Mouse (Mus musculus) c-Kit-positive CD71-positive TER-119-negative erythroid progenitor cells, embryonic 14.5 days (primary cell): Measurements from ENCODE around the gene Hoxd1.
A peak's percentile ranks its signal among the peaks of the same experiment; 100 is the strongest.

ENCODE experiments used
- DNase-seq: peaks from one replicate; pipeline ENCODE4 v3.0.0-alpha.2; 2013; ENCODE audit warnings: low read depth

Gene Hoxd1

GRCm38 (mm10) chr2:74762522-74763244 is at the start of gene Hoxd1:
Gene Hoxd1, plus strand, starts transcription at chr2:74762980.
- no peak for DNase-seq

- no peak for DNase-seq
Measured at GRCm38 (mm10) chr2:74713239-74714150, 49.3 kb upstream of the Hoxd1 start.

GRCm38 (mm10) chr2:74714156-74714789 is 48.5 kb upstream of the Hoxd1 start:
- DNase-seq = no peak

GRCm38 (mm10) chr2:74714881-74715280 is 47.9 kb upstream of the Hoxd1 start:
- DNase-seq = no peak

GRCm38 (mm10) chr2:74715504-74716241 is 47.1 kb upstream of the Hoxd1 start:
- peak; percentile 63 for DNase-seq

GRCm38 (mm10) chr2:74720384-74720783 is 42.4 kb upstream of the Hoxd1 start:
- DNase-seq = no peak

- DNase-seq = no peak
Measured at GRCm38 (mm10) chr2:74720955-74721491, 41.8 kb upstream of the Hoxd1 start.

- DNase-seq = no peak
Measured at GRCm38 (mm10) chr2:74721882-74722281, 40.9 kb upstream of the Hoxd1 start.

GRCm38 (mm10) chr2:74722949-74723348 is 39.8 kb upstream of the Hoxd1 start:
- no peak for DNase-seq

- no peak for DNase-seq
Measured at GRCm38 (mm10) chr2:74724244-74725015, 38.4 kb upstream of the Hoxd1 start.

- no peak for DNase-seq
Measured at GRCm38 (mm10) chr2:74725171-74725570, 37.6 kb upstream of the Hoxd1 start.

- DNase-seq = no peak
Measured at GRCm38 (mm10) chr2:74726551-74726950, 36.2 kb upstream of the Hoxd1 start, which contains the start of gene Gm28230. Gene Gm28230, plus strand, starts transcription at chr2:74726728.

GRCm38 (mm10) chr2:74726973-74727639 is 35.7 kb upstream of the Hoxd1 start:
- no peak for DNase-seq

- no peak for DNase-seq
Measured at GRCm38 (mm10) chr2:74727640-74728302, 35.0 kb upstream of the Hoxd1 start.

- DNase-seq = no peak
Measured at GRCm38 (mm10) chr2:74728303-74728680, 34.5 kb upstream of the Hoxd1 start.

GRCm38 (mm10) chr2:74730331-74730730 is 32.4 kb upstream of the Hoxd1 start:
- DNase-seq = no peak

GRCm38 (mm10) chr2:74731055-74731454 is 31.7 kb upstream of the Hoxd1 start:
- no peak for DNase-seq

GRCm38 (mm10) chr2:74731799-74732512 is 30.8 kb upstream of the Hoxd1 start:
- no peak for DNase-seq
